Mouse (Mus musculus) lung, adult 18-20 months (tissue): ENCODE measurements around the gene Sept4.
A peak's percentile ranks its signal among the peaks of the same experiment; 100 is the strongest.

Experiments used
- DNase-seq, 2 experiments: peaks; one replicate each; pipeline ENCODE4 v3.0.0; 2022; ENCODE audit warnings: mixed read lengths in 2 of 2

The Sept4 gene

DNA sequence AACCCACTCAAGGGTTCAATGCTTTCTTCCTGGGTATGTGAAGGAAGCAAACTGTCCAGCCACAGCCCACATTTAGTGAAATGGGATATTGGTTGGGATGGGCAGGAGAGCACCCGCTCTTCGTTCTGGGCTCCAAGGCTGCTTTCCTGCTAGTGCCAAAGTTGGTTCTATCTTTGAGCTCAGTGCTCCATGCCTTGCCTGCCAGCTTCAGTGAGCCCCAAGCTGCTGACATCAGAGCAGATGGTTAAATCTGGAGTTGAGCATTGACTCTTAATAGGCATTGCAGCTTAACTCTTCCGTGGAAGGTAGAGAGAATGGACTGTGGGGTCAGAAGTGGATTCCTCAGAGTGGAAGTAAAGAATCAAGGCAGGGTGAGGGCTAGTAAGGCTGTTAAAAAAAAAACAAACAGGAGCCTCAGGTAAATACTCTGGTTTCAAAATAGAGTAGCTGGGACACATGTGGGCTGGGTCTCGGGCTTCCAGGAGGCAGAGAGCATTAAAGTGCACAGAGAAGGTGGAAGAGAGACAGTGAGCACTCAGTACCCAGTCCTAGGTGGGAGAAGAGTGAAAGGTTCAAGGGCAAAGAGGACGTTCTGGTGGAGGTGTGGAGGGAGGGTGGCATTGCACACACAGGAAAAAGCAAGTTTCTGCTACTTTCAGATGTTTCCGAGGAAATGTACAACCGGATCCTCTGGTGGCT, at the start of gene Sept4:
Sept4 (plus strand) TSS at position 649 of the 699 bp plus-strand sequence.
- no peak for DNase-seq

- peak; percentile 33 to 51 for DNase-seq
These were observed 49.4 kb upstream of the Sept4 start for GRCm38 (mm10) chr11:87519260-87519659.

DNA sequence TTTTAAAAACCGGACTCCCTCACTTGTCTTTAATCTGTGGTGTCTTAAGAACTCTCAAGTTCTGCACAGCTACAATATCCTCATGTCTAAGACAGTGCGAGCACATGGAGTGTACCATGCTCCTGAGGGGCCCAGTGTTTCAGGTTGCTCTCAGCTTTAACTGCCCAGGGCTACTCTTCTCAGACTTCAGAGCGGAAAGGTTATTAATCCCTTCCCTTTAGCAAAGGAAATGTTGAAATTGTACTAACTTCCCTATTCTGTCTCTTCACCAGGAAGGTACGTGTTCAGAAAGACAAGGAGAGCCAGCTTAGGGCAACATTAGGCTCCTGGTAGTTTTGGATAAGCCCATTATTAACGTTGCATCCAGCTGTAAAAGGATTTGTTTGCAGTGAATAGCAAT, 45.2 kb upstream of the Sept4 start:
- no peak for DNase-seq

- no peak for DNase-seq
These were observed 44.7 kb upstream of the Sept4 start for GRCm38 (mm10) chr11:87523967-87524366.

DNA sequence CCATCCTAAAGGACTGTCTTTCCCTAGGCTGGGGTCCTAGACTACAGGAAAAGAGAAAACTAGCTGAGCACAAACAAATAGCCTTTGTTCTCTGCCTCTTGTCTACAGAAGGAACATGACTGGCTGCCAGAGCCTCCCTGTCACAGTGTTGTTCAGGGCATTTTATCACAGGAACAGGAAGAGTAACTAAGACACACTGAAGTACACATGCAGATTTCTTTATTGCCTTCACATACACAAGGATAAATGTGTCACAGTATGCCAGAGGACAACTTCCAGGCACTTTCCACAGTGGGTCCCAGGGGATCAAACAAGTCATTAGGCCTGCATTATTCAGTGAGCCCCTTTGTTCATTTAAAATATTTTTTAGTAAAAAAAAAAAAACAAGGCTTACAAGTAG, 43.9 kb upstream of the Sept4 start:
- no peak for DNase-seq

DNA sequence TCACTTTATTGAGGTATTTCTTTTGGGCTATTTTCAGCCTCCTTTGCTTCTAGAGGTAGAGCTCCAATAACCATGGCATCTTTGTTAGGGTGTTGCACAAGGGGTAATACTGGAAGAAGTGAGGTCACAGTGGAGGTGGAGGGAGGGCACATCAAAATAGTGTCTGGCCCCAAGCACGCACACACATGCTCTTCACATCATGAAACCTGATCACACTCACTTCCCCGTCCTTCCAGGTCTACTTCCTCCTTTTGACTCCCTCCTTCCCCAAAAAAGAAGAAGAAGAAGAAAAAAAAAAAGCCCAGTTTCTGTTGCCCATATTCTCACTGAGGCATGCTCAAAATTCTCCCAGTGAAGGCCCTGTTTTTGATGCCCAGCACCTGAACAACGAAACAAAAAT, 41.3 kb upstream of the Sept4 start:
- DNase-seq, result no peak

DNA sequence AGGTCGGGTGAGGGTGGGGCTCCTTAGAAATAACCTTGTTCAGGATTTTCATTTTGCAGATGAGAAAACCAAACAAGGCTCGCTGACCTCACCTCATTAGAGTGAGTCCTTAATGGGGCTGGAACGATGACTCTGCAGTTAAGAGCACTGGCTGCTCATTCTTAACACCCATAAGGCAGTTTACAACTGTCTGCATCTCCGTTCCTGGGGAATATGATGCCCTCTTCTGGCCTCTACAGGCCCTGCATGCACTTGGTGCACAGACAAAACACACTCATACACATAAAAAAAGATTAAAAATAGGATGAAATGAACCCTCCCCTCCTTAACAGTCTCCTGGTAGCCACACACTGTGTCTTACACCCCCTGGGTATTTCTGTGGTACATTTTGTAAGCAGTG, 40.7 kb upstream of the Sept4 start:
- no peak for DNase-seq

DNA sequence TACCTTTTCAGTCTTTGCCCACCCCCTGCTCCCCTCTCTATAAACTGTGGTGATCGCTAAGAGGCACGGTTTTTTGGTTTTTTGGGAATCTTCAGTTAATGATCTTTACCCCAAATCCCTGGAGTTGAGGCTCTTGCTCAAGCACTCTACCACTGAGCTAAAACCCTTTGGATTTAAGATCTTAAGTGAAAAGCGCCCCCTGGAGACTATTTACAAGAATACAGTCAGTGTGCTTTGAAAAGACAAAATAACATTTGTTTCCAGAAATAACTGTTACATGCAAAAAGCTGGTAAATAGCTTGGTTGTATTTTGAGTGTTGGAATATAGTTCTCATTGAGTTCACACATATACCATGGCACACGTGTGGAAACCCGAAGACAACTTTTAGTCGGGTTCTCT, 37.0 kb upstream of the Sept4 start:
- DNase-seq, result no peak

- no peak for DNase-seq
These were observed 26.4 kb upstream of the Sept4 start for GRCm38 (mm10) chr11:87542285-87542684.

- DNase-seq, result no peak
These were observed 25.8 kb upstream of the Sept4 start for GRCm38 (mm10) chr11:87542906-87543305.

- DNase-seq, result no peak
These were observed 15.4 kb upstream of the Sept4 start for GRCm38 (mm10) chr11:87553342-87553741.

DNA sequence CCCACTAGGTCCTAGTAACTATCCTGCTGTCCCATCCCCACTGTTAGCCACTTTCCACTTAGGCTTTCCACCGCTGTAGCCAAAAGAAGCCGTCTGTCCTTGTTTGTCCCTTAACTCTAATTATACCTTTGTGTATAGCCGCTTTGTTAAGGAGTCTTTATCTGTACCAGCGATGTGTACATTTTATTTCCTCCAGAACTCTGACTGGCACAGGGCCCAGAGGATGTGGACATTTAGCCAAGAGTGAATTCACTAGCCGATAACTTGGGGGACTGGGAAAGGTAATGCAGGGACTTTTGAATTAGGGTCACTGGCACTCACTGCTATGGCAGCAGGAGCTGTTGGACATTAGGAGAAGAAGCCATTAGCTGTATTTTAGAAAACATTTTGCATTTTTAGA, 14.3 kb upstream of the Sept4 start:
- peak; percentile 59 to 67 for DNase-seq

DNA sequence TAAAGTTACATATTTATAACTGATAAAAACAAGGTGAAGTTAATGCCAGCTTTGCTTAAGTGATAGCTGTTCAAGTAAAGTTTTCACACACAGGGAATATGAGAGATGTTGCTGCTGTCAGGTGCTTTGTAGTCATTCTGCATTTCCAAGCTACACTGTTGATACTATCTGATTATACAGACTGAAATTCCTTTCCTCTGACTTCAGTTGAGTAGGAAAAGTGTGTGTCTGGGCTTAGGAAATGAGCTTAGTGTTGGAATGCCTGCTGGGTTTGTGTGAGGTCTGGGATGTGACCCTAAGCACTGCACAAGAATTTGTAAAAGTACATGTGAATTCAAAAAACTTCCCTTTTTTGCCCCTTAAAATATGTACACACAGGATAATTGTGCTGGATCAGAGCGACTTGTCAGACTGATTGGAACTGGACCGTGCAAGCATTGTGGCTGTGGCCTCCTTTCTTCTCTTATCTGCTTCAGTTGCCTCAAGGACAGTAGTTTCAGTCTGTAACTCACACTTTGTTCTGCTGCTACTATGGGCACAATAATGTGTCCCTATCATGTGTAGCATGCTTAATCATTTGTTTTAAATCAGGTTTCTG, 13.5 kb upstream of the Sept4 start:
- no peak for DNase-seq

DNA sequence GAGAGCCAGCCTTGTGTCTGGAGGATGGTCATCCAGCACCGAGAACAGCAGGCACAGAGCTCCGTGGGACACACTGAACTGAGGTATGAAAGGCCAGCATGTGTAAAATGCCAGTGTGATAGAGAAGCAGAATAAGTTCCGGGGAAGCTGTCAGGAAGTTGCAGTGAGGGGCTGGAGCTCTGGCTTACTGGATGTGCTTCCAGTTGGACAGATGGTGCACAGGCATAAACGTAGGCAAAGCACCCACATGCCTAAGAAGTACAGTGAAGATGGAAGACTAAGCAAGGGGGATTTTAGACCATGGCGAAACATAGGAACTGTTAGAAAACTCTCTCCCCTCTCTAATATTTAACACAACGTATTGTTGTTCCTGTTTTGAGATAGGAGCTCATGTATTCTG, 7.5 kb upstream of the Sept4 start:
- no peak for DNase-seq

GRCm38 (mm10) chr11:87566501-87566900, 2.2 kb upstream of the Sept4 start, which contains the start of gene Gm11492:
Gene Gm11492, plus strand, starts transcription at chr11:87566653.
- DNase-seq, result no peak

GRCm38 (mm10) chr11:87570743-87571142, 2.0 kb downstream of the Sept4 start:
- no peak for DNase-seq

DNA sequence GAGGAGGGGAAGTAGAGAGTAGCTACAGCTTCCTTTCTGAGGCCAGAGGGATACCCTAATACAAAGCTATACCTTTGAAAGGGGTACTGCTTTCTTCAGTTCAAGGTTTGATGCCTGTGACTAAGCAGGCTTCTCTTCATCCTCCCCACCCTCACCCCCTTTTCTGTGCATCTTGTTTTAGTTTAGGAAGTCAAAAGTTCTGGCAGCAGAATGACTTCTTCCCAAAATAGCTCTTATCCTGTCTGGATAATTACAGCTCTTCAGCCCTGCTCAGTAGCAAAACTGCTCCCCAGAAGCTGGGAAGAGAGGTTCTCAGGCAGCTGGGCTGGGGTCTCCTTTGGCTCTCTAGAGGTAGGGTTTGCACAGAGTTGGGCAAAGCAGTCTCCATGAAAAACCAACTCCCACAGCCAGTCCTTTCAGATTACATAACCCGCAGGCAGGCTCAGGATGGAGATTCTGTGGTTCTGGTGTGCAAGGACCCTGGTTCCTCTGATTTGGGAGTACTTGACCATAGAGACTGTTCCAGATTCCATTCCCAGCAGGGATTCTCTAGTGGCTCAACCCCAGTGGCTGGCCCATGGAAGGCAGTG, 2.8 kb downstream of the Sept4 start:
- no peak for DNase-seq

DNA sequence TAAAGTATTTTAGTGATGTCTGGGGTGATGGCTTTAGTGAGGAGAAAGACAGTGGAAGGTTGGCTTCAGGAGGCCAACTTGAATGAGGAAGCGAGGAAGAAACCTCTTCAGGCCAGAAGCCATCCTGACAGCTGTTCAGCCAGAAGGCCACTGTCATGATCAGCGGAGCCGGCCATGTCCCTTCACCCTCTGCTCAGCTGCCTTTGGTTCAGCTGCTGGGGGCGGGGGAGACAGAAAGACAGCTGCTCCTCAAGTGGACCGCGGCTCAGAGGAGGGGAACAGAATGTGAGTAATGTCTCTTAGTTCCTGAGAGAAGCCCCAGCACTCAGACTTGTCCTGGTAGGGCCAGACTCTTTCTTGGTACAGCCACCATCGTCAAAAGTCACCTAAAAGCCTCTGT, 5.0 kb downstream of the Sept4 start:
- DNase-seq, result no peak

DNA sequence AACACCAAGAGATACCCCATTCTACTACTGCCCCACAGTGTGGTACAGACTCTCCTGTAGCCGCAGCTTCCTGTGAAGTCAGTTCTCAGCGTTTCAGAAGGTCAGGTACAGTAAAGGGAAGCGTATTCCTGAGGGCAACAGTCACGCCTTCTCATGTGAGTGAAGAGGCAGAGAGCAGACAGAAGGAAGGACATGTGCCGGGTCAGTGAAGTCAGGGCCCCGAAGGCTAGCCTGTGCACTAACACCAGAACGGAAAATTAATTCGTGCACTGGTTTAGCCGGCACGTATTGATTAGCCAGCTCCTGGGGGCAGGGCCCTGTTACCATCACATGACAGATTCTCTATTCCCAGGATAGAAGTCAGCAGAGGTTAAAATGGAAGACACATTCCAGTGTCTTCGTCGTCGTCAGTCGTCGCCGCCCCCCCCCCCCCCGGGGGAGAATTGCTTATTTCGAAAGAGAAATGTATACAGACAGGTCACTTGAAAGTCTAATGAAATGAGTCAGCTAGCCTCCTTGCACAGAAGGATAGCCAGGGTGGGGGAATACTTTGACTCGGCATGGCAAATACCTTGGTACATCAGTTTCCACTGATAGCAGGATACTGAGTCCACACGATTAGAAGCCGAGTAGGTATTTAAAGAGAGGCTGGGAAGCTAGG, 5.9 kb downstream of the Sept4 start:
- DNase-seq, result no peak

- no peak for DNase-seq
These were observed 9.0 kb downstream of the Sept4 start for GRCm38 (mm10) chr11:87577601-87578248.

GRCm38 (mm10) chr11:87578249-87578962, 9.7 kb downstream of the Sept4 start:
- DNase-seq, result peak; percentile 65 to 77

GRCm38 (mm10) chr11:87578963-87579601, 10.4 kb downstream of the Sept4 start:
- peak; percentile 48 to 68 for DNase-seq
